Mouse (Mus musculus): ENCODE measurements around the gene Cldn13. TPM values are rescaled to one million over a fixed set of nuclear protein-coding genes. Genes with fewer than 3 reads are reported as not detected.

Gene Cldn13
- polyA plus RNA-seq, 1 experiment from 2014 or later = 0.50 TPM

GRCm38 (mm10) chr5:134911901-134912300 is 3.4 kb downstream of the Cldn13 start:
- Histone ChIP-seq H3K4me2 (replicated peaks) (no peak overlapping the region), H3K9ac (no peak overlapping the region), H3K27ac (no peak overlapping the region), H3K27me3 (ENCODE audit: control insufficient read depth, insufficient read depth, low read length) (no peaks in the 10 kb centered on the region), H3K9me3 (ENCODE audit: control insufficient read depth, low read length) (no peaks in the 10 kb centered on the region), H3K36me3 (replicated peaks; ENCODE audit: control insufficient read depth, insufficient read depth) (no peaks in the 10 kb centered on the region), H3K4me1 (replicated peaks; ENCODE audit: control insufficient read depth, insufficient read depth, low read length) (no peaks in the 10 kb centered on the region), H3K4me3 (replicated peaks; ENCODE audit: low read length) (no peak overlapping the region)
- no peak for DNase-seq (ENCODE audit: low spot score)
- no peak for ATAC-seq (ENCODE audit: low FRiP score)
- WGBS = 90% methylated on average over 2 of the region's 2 CpGs

DNA sequence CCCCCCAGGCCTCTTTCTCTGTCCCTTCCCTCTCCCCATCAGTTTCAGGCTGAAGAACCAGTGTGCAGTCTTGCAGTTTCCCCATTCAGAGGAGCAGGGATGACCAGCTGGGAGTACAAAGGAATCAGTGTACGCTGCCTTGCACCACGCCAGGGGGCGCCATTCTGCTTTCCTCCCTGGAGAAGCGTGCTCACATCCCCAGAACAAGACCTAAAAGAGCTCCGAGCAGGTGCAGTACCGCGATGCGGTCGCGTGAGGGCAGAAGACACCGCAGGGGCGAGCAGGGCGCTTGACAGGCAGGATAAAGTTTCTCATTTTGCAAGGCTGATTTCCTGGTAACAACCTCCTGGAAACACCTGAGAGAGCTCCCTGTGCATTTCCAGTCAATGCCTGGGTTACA is 8.2 kb downstream of the Cldn13 start:
- H3K27ac ChIP-seq = no peak overlapping the region
- H3K4me1 ChIP-seq (replicated peaks; ENCODE audit: control insufficient read depth, insufficient read depth, low read length) = no peaks in the 10 kb centered on the region
- H3K4me3 ChIP-seq (replicated peaks; ENCODE audit: low read length) = no peak overlapping the region
- H3K9me3 ChIP-seq (ENCODE audit: control insufficient read depth, low read length) = no peaks in the 10 kb centered on the region
- peak; percentile 85 for DNase-seq (ENCODE audit: low spot score)
- no peak overlapping the region for H3K4me2 ChIP-seq (replicated peaks)
- ATAC-seq (ENCODE audit: low FRiP score) = peak; percentile 48; the same call in 1 of the 2 replicates
- WGBS = 1% methylated on average over 13 of the region's 13 CpGs
- no peak overlapping the region for H3K9ac ChIP-seq
- no peaks in the 10 kb centered on the region for H3K27me3 ChIP-seq (ENCODE audit: control insufficient read depth, insufficient read depth, low read length)
- H3K36me3 ChIP-seq (replicated peaks; ENCODE audit: control insufficient read depth, insufficient read depth) = no peaks in the 10 kb centered on the region

DNA sequence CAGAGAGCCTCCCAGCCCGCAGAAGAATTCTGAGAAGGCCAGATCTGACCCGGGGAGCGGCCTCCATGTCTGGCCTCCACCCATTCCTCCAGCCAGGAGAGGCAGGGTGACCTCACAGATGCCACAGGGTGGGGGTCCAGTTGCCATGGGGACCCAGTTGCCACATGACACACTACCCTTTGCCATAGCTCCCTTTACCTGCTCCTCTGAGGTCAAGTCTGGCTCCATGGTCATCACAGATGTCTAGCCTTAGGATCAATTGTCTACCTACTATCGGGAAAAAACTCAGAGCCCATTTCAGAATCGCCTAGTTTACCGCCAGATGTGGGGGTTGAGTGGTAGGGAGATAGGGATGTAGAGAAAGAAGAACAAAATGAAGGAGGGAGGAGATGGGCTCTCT is 8.7 kb downstream of the Cldn13 start, which contains the start of gene Tmem270:
TSS of gene Tmem270 (minus strand) at position 101 of the 400 bp plus-strand sequence.
- H3K4me3 ChIP-seq (replicated peaks; ENCODE audit: low read length) = no peak within 1 kb of the TSS
- H3K9ac ChIP-seq = no peak within 1 kb of the TSS
- H3K9me3 ChIP-seq (ENCODE audit: control insufficient read depth, low read length) = no peaks in the 10 kb centered on the region
- H3K4me1 ChIP-seq (replicated peaks; ENCODE audit: control insufficient read depth, insufficient read depth, low read length) = no peaks in the 10 kb centered on the region
- no peak for ATAC-seq (ENCODE audit: low FRiP score)
- 77% methylated on average over 6 of the region's 6 CpGs for WGBS
- no peak for DNase-seq (ENCODE audit: low spot score)
- H3K27me3 ChIP-seq (ENCODE audit: control insufficient read depth, insufficient read depth, low read length) = no peaks in the 10 kb centered on the region
- no peaks in the 10 kb centered on the region for H3K36me3 ChIP-seq (replicated peaks; ENCODE audit: control insufficient read depth, insufficient read depth)
- no peak within 1 kb of the TSS for H3K4me2 ChIP-seq (replicated peaks)
- H3K27ac ChIP-seq = no peak within 1 kb of the TSS

DNA sequence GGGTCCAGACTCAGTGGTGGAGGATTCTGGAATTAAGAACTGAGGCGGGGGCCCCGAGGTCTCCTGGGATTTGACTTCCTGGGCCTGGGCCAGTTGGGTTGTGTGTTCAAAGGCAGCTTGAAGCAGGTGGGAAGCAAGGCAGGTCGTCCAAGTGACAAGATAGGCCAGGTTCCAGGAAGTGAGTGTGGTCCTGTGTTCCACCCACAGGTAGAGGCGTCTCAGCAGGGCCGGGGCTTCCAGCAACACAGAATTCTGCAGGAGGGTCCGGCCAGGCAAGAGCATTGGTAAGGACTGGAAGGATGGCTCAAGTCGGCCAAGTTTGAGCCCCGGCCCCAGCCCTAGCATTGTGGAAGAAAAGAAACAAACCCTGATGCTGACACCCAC is 13.7 kb downstream of the Cldn13 start:
- WGBS = 79% methylated on average over 8 of the region's 8 CpGs
- H3K27me3 ChIP-seq (ENCODE audit: control insufficient read depth, insufficient read depth, low read length) = no peaks in the 10 kb centered on the region

DNA sequence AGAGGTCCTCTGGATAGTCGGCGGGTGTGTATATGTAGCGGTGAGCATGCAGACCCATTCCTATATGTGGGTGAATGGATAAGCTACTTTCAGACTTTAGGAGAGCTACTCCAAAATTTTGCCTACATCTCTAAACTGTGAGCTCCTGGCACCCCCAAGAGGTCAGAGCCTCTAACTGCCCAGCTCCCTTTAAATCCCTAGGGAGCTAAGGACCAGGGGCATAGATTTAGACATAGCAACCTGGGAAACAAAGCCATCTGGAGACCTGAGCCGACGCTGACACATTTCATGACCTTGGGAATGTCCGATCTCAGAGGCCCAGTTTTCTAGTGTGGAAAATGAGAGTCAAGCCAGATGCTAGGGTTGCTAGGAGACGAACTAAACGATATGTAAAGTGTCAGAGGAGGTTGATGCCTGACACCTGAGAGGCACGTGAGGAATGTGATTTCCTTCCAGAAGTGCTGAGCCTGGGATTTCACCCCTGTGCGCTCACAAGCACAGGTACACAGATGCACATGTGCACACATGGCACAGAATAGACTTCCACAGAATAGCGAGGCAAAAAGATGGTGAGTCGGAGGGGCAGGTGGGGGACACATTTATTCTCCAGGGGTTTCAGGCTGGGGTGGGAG is 14.2 kb downstream of the Cldn13 start:
- Histone ChIP-seq H3K27ac (no peak overlapping the region), H3K4me1 (replicated peaks; ENCODE audit: control insufficient read depth, insufficient read depth, low read length) (0 out of 2 replicates have a peak, but pooled peaks cover 4% of the 10 kb centered on the region), H3K4me3 (replicated peaks; ENCODE audit: low read length) (no peak overlapping the region), H3K9me3 (ENCODE audit: control insufficient read depth, low read length) (no peaks in the 10 kb centered on the region), H3K4me2 (replicated peaks) (no peak overlapping the region), H3K27me3 (ENCODE audit: control insufficient read depth, insufficient read depth, low read length) (no peaks in the 10 kb centered on the region), H3K36me3 (replicated peaks; ENCODE audit: control insufficient read depth, insufficient read depth) (no peaks in the 10 kb centered on the region), H3K9ac (no peak overlapping the region)
- ATAC-seq (ENCODE audit: low FRiP score) (no peak), DNase-seq (ENCODE audit: low spot score) (peak; percentile 58)
- whole genome bisulfite sequencing = 42% methylated on average over 12 of the region's 12 CpGs

More for the DNA sequence above, 13.7 kb downstream of the Cldn13 start:
- ATAC-seq (ENCODE audit: low FRiP score) (no peak), DNase-seq (ENCODE audit: low spot score) (no peak)
- no peaks in the 10 kb centered on the region for H3K36me3 ChIP-seq (replicated peaks; ENCODE audit: control insufficient read depth, insufficient read depth)
- no peak overlapping the region for H3K9ac ChIP-seq
- 0 out of 2 replicates have a peak, but pooled peaks cover 4% of the 10 kb centered on the region for H3K4me1 ChIP-seq (replicated peaks; ENCODE audit: control insufficient read depth, insufficient read depth, low read length)
- H3K4me3 ChIP-seq (replicated peaks; ENCODE audit: low read length) = no peak overlapping the region
- H3K27ac ChIP-seq = no peak overlapping the region
- H3K4me2 ChIP-seq (replicated peaks) = no peak overlapping the region
- H3K9me3 ChIP-seq (ENCODE audit: control insufficient read depth, low read length) = no peaks in the 10 kb centered on the region

GRCm38 (mm10) chr5:134897596-134897995 is 17.7 kb downstream of the Cldn13 start:
- WGBS = 74% methylated on average over 17 of the region's 17 CpGs
- DNase-seq (ENCODE audit: low spot score) = no peak
- 0 out of 2 replicates have a peak, but pooled peaks cover 4% of the 10 kb centered on the region for H3K4me1 ChIP-seq (replicated peaks; ENCODE audit: control insufficient read depth, insufficient read depth, low read length)
- no peaks in the 10 kb centered on the region for H3K9me3 ChIP-seq (ENCODE audit: control insufficient read depth, low read length)
- no peak for ATAC-seq (ENCODE audit: low FRiP score)
- H3K4me3 ChIP-seq (replicated peaks; ENCODE audit: low read length) = no peak overlapping the region
- H3K27me3 ChIP-seq (ENCODE audit: control insufficient read depth, insufficient read depth, low read length) = no peaks in the 10 kb centered on the region
- no peaks in the 10 kb centered on the region for H3K36me3 ChIP-seq (replicated peaks; ENCODE audit: control insufficient read depth, insufficient read depth)
- no peak overlapping the region for H3K4me2 ChIP-seq (replicated peaks)
- no peak overlapping the region for H3K9ac ChIP-seq
- H3K27ac ChIP-seq = no peak overlapping the region

DNA sequence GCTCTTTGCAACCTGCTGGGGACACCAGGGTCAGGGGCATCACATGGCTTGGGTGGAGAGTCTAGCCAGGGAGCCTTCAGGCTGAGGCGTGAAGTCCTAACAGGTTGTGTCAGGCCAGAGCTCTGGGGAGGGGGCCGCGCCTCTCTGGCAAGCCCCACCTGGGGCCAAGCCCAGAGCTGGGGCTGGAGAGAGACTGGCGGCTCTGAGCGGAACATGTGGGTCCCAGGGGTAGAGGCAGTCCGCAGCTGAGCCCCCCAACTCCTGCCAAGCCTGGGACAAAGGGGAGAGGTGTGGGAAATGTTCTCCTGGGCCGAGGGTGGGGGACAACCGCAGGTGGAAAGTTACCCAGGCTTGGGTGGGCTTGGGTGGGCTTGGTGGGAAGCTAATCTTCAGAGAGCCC is 18.4 kb downstream of the Cldn13 start:
- no peak overlapping the region for H3K27ac ChIP-seq
- H3K27me3 ChIP-seq (ENCODE audit: control insufficient read depth, insufficient read depth, low read length) = no peaks in the 10 kb centered on the region
- DNase-seq (ENCODE audit: low spot score) = no peak
- no peaks in the 10 kb centered on the region for H3K9me3 ChIP-seq (ENCODE audit: control insufficient read depth, low read length)
- H3K9ac ChIP-seq = no peak overlapping the region
- WGBS = 77% methylated on average over 8 of the region's 8 CpGs
- no peak for ATAC-seq (ENCODE audit: low FRiP score)
- no peaks in the 10 kb centered on the region for H3K36me3 ChIP-seq (replicated peaks; ENCODE audit: control insufficient read depth, insufficient read depth)
- 0 out of 2 replicates have a peak, but pooled peaks cover 4% of the 10 kb centered on the region for H3K4me1 ChIP-seq (replicated peaks; ENCODE audit: control insufficient read depth, insufficient read depth, low read length)
- no peak overlapping the region for H3K4me2 ChIP-seq (replicated peaks)
- H3K4me3 ChIP-seq (replicated peaks; ENCODE audit: low read length) = no peak overlapping the region

- no peak overlapping the region for H3K27ac ChIP-seq
- 85% methylated on average over 8 of the region's 8 CpGs for WGBS
- ATAC-seq (ENCODE audit: low FRiP score) = no peak
These were observed 20.0 kb downstream of the Cldn13 start for GRCm38 (mm10) chr5:134895291-134895690.

GRCm38 (mm10) chr5:134892717-134893116 is 22.6 kb downstream of the Cldn13 start:
- H3K4me3 ChIP-seq (replicated peaks; ENCODE audit: low read length) = no peak overlapping the region
- H3K9me3 ChIP-seq (ENCODE audit: control insufficient read depth, low read length) = no peaks in the 10 kb centered on the region
- no peak overlapping the region for H3K9ac ChIP-seq
- no peaks in the 10 kb centered on the region for H3K36me3 ChIP-seq (replicated peaks; ENCODE audit: control insufficient read depth, insufficient read depth)
- ATAC-seq (ENCODE audit: low FRiP score) (no peak), DNase-seq (ENCODE audit: low spot score) (no peak)
- no peaks in the 10 kb centered on the region for H3K27me3 ChIP-seq (ENCODE audit: control insufficient read depth, insufficient read depth, low read length)
- H3K4me1 ChIP-seq (replicated peaks; ENCODE audit: control insufficient read depth, insufficient read depth, low read length) = no peaks in the 10 kb centered on the region
- no peak overlapping the region for H3K4me2 ChIP-seq (replicated peaks)
- no peak overlapping the region for H3K27ac ChIP-seq
- WGBS = 83% methylated on average over 5 of the region's 5 CpGs

More at GRCm38 (mm10) chr5:134895291-134895690, 20.0 kb downstream of the Cldn13 start:
- no peaks in the 10 kb centered on the region for H3K4me1 ChIP-seq (replicated peaks; ENCODE audit: control insufficient read depth, insufficient read depth, low read length)
- H3K4me2 ChIP-seq (replicated peaks) = no peak overlapping the region
- DNase-seq (ENCODE audit: low spot score) = no peak
- H3K27me3 ChIP-seq (ENCODE audit: control insufficient read depth, insufficient read depth, low read length) = no peaks in the 10 kb centered on the region
- no peak overlapping the region for H3K4me3 ChIP-seq (replicated peaks; ENCODE audit: low read length)
- no peak overlapping the region for H3K9ac ChIP-seq
- H3K9me3 ChIP-seq (ENCODE audit: control insufficient read depth, low read length) = no peaks in the 10 kb centered on the region
- H3K36me3 ChIP-seq (replicated peaks; ENCODE audit: control insufficient read depth, insufficient read depth) = no peaks in the 10 kb centered on the region

GRCm38 (mm10) chr5:134891552-134891951 is 23.8 kb downstream of the Cldn13 start:
- no peaks in the 10 kb centered on the region for H3K9me3 ChIP-seq (ENCODE audit: control insufficient read depth, low read length)
- H3K4me3 ChIP-seq (replicated peaks; ENCODE audit: low read length) = no peak overlapping the region
- no peaks in the 10 kb centered on the region for H3K36me3 ChIP-seq (replicated peaks; ENCODE audit: control insufficient read depth, insufficient read depth)
- WGBS = 58% methylated on average over 8 of the region's 8 CpGs
- H3K27me3 ChIP-seq (ENCODE audit: control insufficient read depth, insufficient read depth, low read length) = no peaks in the 10 kb centered on the region
- ATAC-seq (ENCODE audit: low FRiP score) = no peak
- DNase-seq (ENCODE audit: low spot score) = no peak
- H3K4me2 ChIP-seq (replicated peaks) = no peak overlapping the region
- H3K27ac ChIP-seq = no peak overlapping the region
- H3K9ac ChIP-seq = no peak overlapping the region
- no peaks in the 10 kb centered on the region for H3K4me1 ChIP-seq (replicated peaks; ENCODE audit: control insufficient read depth, insufficient read depth, low read length)

Data from hindbrain, embryonic 14.5 days (tissue).